Mouse (Mus musculus): ENCODE measurements around the gene Camk2n1. TPM values are rescaled to one million over a fixed set of nuclear protein-coding genes. Genes with fewer than 3 reads are reported as not detected.
"Not testable (repeated sequence)": the region's sequence is repeated elsewhere in the genome, so short reads cannot be mapped to it uniquely, and the experiment has no call there.

Gene Camk2n1
- total RNA-seq (2022) = 1 to 10 TPM; 3.8 to 6.1 (median 5.3) TPM

DNA sequence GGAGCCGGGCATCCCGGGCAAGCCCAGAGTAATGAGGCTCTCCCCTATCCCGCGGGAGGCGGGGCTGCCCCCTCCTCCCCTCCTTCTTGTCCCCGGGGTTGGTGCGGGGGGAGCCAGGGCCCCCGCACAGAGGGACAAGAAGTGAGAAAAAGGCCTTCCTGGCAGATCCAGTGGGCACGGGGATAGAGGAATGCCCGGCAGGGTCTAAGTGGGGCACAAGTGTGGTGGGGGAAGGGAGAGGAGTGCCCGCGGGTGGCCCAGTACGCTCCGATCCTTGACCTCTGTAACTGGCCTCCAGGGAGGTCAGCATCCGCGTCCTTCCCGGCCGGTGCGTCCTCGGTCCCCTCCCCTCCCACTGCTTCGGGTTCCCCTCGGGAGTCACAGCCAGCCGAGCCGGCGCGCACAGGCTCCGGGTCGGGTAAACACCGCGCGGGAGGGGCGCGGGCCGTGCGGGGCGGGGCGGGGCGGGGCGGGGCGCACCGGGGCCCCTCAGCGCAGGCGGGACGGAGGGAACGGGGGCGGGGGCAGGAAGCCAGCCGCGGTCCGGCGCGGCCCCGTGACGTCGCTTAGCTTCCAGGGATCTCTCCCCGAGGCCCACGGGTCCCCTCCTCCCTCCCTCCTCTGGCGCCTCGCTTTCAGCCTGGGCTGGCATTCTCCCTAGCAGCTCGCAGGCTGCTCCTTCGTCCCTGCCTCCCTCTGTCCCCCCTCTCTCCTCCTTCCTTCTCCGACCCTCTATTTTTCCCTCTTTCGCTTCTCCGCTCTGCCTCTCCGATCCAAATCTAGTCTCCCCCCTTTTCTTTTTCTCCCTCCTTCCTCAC is at the start of gene Camk2n1:
Gene Camk2n1 (plus strand): TSS at position 562 of the 818 bp plus-strand sequence.
- peak; percentile 60 to 71 for DNase-seq (ENCODE audit: low spot score in 2 of 2)

DNA sequence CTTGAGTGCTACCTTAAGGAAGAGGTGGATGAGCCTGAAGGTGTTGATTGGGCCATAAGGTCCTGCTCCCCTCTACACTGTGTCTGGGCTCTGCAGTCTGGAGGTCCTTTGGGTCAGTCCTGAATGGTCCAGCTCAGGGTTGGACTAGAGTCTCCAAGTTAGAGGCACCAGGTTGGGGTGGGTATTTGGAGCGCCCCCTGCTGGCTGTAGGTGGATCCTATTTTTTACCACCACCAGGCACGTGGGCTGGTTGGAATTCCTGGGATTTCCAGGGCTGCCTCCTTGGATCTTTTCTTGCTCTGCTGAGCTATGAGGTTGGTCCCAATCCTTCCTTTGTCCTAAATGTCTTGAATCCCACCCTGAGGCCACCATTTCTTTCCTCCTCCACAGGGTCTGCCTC is 49.3 kb upstream of the Camk2n1 start:
- DNase-seq (ENCODE audit: low spot score in 2 of 2) = peak in 1 of 2 experiments; percentile 31

DNA sequence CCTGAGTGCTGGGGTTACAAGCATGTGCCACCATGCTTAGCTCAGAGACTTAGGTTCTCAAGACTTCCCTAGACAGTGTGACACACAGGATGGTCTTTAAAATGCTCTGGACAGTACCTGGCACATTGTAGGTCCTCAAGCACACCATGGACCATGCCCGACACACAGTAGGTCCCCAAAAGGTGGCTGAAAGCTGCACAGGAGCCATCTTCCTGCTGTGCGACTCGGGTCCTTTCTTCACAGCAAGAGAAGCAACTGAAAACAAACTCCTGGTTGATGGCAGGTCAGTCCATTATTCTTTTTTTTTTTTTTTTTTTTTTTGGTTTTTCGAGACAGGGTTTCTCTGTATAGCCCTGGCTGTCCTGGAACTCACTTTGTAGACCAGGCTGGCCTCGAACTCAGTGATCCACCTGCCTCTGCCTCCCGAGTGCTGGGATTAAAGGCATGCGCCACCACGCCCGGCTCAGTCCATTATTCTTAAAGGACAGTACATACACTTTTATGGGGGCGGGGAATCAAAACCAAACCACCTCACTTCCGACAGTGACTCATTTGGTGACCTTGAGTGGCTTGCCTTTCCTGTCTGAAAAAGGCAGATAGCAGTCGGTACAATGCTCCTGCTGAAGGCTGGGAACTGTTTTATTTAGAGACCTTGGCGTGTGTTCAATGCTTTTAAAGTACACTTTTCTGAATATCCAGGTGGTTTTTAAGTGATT is 46.5 kb upstream of the Camk2n1 start:
- DNase-seq (ENCODE audit: low spot score in 2 of 2) = no peak

DNA sequence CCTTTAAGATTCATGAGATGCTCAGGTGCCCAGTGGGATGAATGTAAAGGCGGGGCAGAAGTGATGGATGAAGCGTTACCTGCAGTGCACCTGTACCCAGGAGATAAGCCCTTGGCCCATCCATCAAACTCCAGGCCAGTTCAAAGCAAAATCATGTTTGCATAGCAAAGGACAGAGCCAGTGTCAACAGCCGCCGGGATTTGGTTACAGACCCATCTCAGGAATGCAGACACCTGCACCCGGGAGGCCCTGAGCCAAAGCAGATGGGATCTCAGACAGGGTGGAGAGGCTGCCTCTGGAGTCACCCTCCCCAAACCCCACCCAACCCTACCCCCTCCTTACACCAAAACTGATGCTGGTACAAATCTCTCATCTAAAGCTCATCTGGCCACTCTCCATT is 43.1 kb upstream of the Camk2n1 start:
- no peak for DNase-seq (ENCODE audit: low spot score in 2 of 2)

DNA sequence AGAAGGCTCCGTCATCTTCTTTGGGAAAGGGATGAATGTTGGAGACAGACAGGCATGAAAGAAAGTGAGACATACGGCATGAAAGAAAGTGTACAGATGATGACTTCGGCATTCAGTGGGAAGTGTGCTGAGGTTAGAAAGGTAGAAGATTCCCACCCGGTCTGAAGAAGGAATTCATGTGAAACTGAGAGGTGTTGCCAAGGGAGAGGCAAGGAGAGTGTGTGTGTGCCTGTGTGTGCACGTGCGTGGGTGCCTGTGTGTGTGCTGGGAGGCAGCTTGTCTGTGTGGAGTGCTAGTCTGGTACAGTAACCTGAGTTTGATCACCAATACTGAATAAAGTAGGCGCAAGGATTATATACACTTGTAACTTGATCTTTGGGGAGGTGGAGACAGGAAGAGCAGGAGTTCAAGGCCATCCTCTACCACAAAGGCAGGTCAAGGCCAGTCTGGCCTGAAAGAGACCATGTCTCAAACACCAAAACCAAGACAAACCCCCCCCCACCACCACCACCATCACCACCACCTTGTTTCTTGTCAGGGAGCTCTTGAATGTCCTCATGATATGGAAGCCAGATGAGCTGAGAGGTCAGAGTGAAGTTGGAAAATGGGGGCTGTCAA is 42.5 kb upstream of the Camk2n1 start:
- DNase-seq (ENCODE audit: low spot score in 2 of 2) = no peak

DNA sequence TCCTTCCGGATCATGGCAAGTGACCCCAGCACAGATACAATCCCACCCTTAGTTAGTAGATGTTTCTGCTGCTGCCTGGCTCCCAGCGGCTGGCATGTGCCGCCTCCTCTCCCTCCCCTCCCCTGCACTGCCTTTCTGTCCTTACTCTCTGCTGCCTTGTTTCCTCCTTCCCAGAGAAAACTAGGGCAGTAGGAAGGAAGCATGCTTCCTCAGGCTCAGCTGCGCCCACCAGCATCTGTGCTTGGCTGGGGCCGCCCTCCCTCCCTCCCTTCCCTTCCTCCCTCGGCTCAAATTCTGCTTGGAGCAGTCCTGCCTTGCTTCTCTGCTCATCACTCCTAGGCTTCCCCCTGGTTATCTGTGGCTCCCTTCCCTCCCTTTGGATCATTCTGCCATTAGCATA is 39.4 kb upstream of the Camk2n1 start:
- DNase-seq (ENCODE audit: low spot score in 2 of 2) = no peak

DNA sequence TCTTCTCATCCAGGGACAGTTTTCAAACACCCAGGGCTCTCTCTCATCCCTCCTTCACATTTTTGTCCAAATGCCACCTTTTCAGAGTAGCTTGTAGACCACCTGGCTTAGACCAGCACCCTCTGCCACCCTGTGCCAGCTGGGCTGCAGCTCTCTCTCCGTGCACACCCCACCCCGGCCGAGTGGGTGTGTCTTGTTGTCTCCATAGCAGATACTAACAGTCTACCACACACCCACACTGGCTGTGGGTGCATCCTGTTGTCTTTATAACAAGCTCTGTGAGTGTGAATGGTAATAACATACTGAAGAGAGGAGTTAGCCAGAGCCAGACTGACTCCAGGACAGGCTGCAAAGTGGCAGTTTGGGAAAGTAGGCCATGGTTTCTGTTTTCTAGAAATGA is 38.1 kb upstream of the Camk2n1 start:
- no peak for DNase-seq (ENCODE audit: low spot score in 2 of 2)

DNA sequence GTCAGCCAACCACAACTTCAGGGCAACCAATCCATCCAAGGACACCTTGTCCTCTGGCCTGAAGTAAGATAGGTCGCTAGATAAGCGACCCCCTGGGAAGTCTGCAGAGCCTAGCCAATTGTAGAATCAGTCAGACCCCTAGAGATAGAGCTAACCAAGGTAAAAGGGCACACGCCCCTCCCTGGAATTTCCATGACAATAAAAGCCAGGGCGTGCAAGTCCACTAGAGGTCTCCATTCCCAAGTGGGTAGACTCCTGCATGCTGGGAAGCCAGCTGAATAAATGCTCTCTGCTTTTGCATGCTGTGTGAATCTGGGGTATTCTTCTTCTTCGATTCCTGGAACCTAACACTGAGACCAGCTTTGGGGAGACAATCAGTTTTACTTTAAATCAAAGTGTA is 37.7 kb upstream of the Camk2n1 start:
- no peak for DNase-seq (ENCODE audit: low spot score in 2 of 2)

DNA sequence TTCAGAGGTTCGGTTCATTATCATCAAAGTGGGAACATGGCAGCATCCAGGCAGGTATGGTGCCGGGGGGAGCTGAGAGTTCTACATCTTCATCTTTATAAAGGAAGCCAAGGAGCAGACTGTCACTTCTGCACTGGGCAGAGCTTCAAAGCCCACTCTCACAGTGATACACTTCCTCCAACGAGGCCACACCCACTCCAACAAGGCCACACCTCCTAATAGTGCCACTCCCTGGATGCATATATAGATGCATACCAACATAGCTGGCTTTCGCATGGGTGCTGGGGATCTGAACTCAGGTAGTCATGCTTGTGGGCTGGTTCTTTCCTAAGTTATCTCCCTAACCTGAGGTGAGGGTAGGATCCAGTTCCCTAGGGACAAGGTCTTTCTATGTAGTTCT is 36.2 kb upstream of the Camk2n1 start:
- no peak for DNase-seq (ENCODE audit: low spot score in 2 of 2)

DNA sequence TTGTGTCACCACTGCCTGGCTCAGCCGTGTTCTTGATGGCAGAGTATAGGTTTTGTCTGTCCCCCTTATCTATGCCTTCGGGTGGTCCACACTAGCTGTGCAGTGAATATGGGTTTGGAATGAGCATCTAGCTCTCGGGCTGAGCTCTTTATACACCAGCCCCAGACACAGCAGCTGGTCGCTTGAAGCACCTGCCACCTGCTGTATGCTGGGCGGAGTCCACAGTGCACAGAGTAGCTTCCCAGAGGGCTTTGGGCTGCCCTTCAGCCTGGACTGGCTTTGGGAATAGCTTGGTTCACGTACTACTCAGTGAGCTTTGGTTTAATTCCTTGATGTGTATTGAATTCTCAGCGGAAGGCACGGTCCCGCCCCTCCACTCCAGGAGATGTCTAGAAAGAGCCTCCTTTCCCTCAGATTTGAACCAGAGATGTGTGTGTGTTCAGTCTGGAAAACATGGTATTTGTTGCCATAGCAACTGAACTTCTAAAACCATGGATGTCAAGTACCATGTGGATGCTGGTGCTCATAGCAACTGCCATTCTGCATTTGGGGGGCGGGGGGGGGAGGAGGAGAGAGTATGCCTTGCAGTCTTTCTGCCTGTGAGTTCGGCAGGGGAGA is 35.7 kb upstream of the Camk2n1 start:
- no peak for DNase-seq (ENCODE audit: low spot score in 2 of 2)

DNA sequence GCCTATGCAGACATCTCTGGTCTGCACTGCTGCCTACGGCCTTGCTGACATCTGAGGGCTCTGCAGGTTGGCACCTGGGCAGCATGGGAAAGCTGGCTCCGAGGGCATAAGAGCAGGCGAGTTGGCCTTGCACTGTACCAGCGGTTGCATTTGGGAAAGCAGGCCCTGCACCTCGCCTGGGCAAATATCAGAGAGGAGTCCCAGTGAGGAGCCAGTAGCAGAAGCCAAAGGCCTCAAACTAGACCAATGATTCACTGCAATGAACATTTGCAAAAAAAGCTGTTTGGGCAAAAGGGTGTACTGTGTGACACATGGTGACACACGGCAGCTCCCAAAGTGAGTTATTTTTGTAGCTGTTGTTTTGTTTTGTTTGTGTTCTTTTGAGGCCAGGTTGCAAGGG is 29.1 kb upstream of the Camk2n1 start:
- DNase-seq (ENCODE audit: low spot score in 2 of 2) = no peak

DNA sequence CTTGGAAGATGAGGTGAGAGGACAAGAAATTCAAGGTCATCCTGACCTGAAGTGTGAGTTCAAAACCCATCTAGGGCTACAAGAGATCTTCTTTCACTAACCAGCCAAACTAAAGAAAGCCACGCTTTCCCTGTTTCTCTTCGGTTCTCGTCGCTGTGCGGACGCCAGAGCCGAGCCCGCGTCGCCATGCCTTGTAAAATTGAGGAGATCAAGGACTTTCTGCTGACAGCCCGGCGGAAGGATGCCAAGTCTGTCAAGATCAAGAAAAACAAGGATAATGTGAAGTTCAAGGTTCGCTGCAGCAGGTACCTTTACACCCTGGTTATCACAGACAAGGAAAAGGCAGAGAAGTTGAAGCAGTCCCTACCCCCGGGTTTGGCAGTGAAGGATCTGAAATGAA is 28.5 kb upstream of the Camk2n1 start:
- not testable (repeated sequence) for DNase-seq (ENCODE audit: low spot score in 2 of 2)

DNA sequence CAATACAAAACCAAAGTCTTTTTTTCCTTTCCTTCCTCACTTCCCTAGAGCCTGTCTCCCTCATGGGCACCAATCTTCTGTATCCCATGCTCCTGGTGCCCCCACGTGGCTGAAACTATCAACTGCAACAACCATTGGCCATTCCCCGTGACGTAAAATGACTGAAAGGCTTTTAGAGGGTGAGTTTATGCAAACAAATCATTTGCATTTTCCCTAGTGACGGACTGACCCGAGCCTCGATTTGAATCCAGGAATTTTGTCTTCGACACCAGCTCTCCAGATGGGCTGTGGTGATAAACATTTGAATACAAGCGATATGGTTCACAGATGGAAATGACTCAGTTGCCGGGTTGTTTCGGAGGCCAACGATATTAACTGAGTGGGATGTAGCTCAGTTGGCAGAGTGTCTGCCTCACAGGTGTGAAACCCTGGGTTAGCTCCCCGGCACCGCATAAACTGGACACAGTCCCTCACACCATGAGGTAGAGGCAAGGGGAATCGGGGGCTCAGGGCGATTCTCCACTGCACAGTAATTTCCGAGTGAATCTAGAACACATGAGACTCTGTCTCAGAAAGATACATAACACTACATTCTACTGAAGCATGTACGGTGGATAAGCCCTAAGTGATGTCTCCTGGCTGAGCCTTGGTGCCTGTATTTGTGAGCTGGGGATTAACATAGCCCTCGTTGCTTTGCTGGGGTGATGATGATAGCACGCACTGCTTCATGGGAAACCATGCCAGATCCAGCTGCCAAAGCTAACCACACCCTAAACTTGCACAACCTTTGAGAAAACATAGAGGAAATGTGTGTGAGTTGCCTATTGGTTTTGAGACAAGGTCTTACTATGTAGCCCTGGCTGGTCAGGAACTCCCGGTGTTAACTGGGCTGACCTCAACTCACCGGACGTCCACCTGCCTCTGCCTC is 27.1 kb upstream of the Camk2n1 start:
- DNase-seq (ENCODE audit: low spot score in 2 of 2) = peak; percentile 77 to 84

DNA sequence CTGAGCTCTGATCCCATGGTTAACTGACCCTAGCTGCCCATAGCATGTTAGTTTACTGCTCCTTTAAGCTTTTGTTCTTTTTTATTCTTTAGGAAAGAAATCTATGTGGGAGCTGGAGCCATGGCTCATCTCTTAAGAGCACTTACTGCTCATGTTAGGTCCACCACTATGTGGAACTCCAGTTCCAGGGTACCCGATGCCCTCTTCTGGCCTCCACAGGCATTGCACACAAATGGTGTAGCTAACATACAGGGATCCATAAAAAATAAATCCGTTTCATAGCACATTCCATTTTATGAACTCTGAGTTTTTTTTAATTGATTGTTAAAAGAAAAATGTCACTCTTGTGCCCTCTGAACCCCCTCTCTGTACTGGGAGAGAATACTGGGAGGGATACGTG is 24.3 kb upstream of the Camk2n1 start:
- no peak for DNase-seq (ENCODE audit: low spot score in 2 of 2)

DNA sequence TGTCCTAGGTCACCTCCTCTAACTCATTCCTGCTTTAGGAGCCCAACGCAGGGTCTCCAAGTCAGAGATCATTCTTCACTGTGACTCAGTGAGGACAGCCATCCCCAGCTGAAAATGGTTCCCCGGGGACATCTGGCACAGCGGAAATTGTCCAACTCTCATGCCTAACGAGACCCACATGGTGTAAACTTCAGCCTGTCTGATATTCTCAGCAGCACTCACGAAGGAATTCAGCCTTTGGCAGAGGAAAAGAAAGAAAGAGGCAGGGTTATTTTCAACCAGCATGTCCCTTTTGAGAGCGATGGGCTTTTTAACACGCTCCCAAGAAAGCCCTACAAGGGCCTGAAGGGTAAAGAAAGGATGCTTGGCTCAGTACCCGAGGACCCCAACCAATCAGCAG is 22.8 kb upstream of the Camk2n1 start:
- no peak for DNase-seq (ENCODE audit: low spot score in 2 of 2)

DNA sequence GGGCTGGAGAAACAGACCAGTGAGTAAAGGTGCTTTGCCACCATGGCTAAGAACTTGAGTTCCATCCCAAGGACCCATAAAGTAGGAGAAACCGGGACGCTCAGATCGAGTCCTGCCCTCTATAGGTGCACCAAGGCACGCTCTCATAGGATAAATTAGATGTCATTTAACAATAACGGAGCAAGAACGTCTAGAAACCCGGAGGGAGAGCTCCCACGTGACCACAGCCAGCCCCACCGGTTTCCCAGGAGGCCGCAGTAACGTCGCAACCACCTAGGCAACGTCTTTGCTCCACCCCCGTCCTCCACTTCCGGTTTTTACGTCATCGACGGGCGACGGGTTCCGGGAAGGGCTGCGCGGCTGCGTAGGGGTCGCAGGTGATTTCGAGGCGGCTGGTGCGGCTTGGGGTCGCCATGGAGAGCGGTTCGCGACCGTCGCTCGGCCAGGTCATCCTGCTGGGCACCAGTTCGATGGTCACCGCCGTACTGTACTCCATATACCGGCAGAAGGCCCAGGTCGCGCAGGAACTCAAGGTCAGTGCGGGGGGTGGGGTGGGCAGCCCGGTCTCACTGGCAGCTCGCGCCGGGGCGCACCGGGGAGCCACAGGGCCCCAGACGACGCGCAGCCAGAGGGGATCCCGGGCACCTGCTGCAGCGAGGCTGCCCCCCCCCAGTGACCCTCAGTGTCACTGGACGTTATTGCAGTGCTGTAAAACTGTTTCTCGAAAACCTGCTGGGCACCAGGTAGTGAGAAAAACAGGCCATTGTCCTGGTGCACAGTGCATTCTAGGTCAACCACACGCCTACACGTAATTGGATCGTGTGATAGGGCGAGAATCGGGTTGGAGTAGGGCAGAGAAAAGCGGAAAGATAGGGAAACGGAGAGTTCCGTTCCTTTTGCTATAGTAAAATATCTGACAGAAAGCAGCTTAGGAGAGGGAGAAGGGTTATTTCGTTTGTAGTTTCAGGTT is 19.5 kb upstream of the Camk2n1 start, which contains the start of gene Mul1:
Gene Mul1 (plus strand): TSS at position 325 of the 970 bp plus-strand sequence.
- peak; percentile 89 to 90 for DNase-seq (ENCODE audit: low spot score in 2 of 2)

DNA sequence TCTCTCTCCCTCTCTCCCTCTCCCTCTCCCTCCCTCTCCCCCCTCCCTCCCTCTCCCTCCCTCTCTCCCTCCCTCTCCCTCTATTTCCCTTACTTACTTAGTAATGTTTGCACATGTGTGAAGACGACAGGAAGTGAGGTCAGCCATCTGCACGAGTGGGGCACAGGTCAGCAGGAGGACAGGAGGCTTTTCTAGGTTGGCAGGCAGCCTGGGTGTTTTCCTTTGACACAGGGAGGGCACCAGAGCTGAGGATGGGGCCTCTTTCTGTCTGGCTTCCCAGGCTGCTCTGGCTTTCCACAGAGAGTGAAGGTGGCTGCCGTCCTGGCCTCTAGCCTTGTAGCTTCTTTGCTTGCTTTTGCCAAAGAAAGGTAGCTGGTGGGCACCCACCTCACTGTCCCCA is 14.1 kb upstream of the Camk2n1 start:
- no peak for DNase-seq (ENCODE audit: low spot score in 2 of 2)

DNA sequence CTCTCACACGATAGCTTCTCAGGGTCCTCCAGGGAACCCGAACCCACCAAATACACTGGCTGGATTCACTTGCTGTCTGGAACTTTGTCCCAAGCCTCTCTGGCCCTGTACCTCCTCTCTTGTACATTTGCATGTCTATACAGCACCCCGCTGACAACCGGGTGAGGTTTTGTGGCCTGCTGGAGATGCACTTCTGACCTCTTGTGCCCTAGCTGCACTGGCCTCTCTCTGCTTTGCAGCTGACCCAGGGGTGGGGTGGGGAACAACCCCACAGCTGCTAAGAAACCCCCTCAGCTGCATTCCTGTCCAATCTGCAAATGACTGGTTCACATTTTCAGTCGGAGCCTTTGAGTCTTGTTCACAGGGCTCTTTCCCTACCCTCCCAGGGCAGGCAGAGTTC is 9.2 kb upstream of the Camk2n1 start:
- DNase-seq (ENCODE audit: low spot score in 2 of 2) = no peak

DNA sequence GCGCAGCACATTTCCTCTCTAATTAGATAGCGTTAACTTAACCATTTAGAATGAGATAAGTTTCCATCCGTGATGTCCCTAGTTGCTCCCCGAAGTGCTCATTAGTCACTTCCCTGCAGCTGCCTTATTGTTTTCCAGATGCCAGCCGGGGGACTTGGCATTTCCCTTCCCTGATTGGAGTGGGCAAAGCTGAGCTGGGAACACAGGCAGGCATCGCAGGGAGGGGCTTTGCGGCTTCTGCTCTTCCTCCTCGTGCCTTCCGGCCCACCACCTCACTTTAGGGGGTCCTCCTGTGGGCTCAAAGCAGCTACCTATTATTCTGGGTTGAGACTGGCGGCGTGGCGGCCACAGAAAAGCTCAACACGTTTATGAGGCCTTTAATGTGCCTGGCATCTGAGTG is 7.1 kb upstream of the Camk2n1 start:
- no peak for DNase-seq (ENCODE audit: low spot score in 2 of 2)

DNA sequence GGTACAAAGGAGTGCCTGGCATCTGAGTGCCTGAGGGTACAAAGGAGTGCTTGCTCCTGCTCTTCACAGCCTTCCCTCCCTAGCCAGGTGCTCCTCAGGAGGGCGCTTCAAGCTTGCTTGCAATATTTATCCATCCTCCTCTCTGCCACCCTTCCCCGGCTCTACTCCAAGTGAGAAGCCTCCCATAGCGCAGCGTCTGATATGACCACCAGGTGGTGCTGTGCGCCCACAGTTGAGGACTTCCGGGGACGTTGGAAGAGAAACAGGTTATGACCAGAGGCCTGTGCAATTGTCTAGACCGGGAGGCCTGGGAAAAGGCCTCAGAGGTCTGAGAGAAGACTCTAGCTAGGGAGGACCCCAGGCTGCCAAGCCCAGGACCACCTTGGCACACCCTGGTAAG is 6.7 kb upstream of the Camk2n1 start:
- peak; percentile 77 to 78 for DNase-seq (ENCODE audit: low spot score in 2 of 2)

All from gastrocnemius, adult 8-10 months (tissue).